Comparison of ENCODE assay signal across 24 mouse cellular contexts in the genomic region with DNA sequence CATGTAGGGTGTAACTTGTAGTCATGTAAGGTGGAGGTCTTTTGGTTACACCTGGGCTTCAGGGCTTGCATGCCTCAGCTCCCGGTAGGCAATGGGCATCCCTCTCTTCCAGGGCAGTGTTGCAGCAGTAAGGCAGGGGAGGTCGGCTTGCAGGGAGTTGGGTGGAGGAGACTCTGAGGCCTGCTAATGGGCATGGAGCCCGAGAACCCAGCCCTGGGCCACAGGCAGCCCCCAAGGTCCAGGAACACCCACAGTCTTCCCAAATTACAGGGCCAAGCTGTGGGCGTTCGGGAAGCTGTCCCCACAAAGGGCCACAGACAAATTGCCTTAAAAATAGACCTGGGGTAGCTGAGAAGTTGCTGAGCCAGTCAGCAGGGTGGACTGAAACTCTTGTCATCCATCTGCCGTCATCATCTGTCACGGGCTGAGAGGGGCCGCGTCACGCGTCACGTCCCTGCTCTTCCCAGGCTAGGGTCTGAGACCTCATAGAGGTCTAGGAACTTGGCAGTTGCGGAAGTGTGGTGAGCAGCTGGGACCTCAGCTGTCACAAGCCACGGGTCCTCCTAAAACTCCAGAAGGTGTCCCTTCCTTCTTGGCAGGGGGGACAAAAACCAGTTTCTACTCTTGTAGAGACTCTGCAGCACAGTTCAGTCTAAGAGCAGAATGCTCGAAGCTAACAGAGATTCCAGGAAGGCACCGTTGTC. TPM values are rescaled to one million over a fixed set of nuclear protein-coding genes. Genes with fewer than 3 reads are reported as not detected.
"Had no signal": no experiment of that assay in that cellular context is flagged by ENCODE, and none has a peak within 500 bp of the region (broad histone marks: within the 10 kb centered on the region; RNA-seq: fewer than 3 reads in every experiment).

No protein-coding gene starts in this region.

- ATAC-seq: lung, postnatal 0 days; midbrain, embryonic 16.5 days had no signal

- H3K36me3 ChIP-seq: liver, embryonic 13.5 days; midbrain, embryonic 10.5 days; neural tube, embryonic 12.5 days; neural tube, embryonic 15.5 days had no signal

- H3K4me1 ChIP-seq: liver, embryonic 13.5 days; neural tube, embryonic 15.5 days had no signal

- H3K4me3 ChIP-seq: liver, embryonic 13.5 days; megakaryocyte, embryonic 14.5 days; midbrain, embryonic 10.5 days; neural tube, embryonic 12.5 days; neural tube, embryonic 15.5 days had no signal

- H3K27me3 ChIP-seq: neural tube, embryonic 12.5 days had no signal

- DNase-seq: kidney, adult 18-20 months; kidney, adult 9 months; kidney, postnatal 14 days; kidney, postnatal 4 days; liver, embryonic 13.5 days; lung, adult 2 months; lung, postnatal 36 days; right cerebral cortex, adult 18-20 months; right cerebral cortex, postnatal 14 days; right cerebral cortex, postnatal 4 days; thymus, adult 2 months; thymus, postnatal 14 days; thymus, postnatal 4 days had no signal

- H3K27ac ChIP-seq: liver, embryonic 13.5 days; midbrain, embryonic 10.5 days; neural tube, embryonic 12.5 days; neural tube, embryonic 15.5 days; stomach, postnatal 0 days had no signal

- H3K4me2 ChIP-seq: liver, embryonic 13.5 days; neural tube, embryonic 12.5 days; neural tube, embryonic 15.5 days had no signal

- H3K9ac ChIP-seq: liver, embryonic 13.5 days; neural tube, embryonic 12.5 days; neural tube, embryonic 15.5 days had no signal

- H3K9me3 ChIP-seq: liver, embryonic 13.5 days; megakaryocyte, embryonic 14.5 days; midbrain, embryonic 10.5 days; neural tube, embryonic 12.5 days; neural tube, embryonic 15.5 days had no signal

RNA-seq across cellular contexts. Expression of gene Gm9821, which starts 52.6 kb away (rescaled TPM):
- total RNA-seq: layer of hippocampus, adult 18-20 months; layer of hippocampus, postnatal 14 days; left cerebral cortex, postnatal 25 days; liver, adult 2 months had no signal
- polyA plus RNA-seq: liver, adult 2 months; lung, adult 2 months; midbrain, embryonic 16.5 days had no signal
